Mouse (Mus musculus) limb, embryonic 11.5 days (tissue): ENCODE measurements around the gene Rapgef4. TPM values are rescaled to one million over a fixed set of nuclear protein-coding genes. Genes with fewer than 3 reads are reported as not detected.

Experiments used
- ATAC-seq: fragments of 200-750 bp; cut with Nextera tagmentation; 2 replicates; pipeline ENCODE4 v1.8.0; 2017; ENCODE audit warnings: low read depth; ENCODE audit not compliant: insufficient number of reproducible peaks, low FRiP score, low TSS enrichment
- DNase-seq: peaks from one replicate; pipeline ENCODE4 v3.0.0-alpha.2; 2015; ENCODE audit warnings: low spot score
- H3K27ac ChIP-seq: fragments of 300-500 bp; sonication (generic); replicated peaks from 2 replicates; pipeline ENCODE4 v1.5.1; 2014; ENCODE audit warnings: low read depth, mild to moderate bottlenecking, low read length
- H3K27me3 ChIP-seq: fragments of 300-500 bp; sonication (generic); 2 replicates; pipeline ENCODE4 v1.6.1; 2014; ENCODE audit warnings: mild to moderate bottlenecking, low read length, mixed read lengths; ENCODE audit not compliant: control insufficient read depth, insufficient read depth
- H3K36me3 ChIP-seq: fragments of 300-500 bp; sonication (generic); 2 replicates; pipeline ENCODE4 v1.6.1; 2014; ENCODE audit warnings: mild to moderate bottlenecking, low read length, moderate library complexity, mixed read lengths; ENCODE audit not compliant: control insufficient read depth, insufficient read depth
- H3K4me1 ChIP-seq: fragments of 300-500 bp; sonication (generic); 2 replicates; pipeline ENCODE4 v1.6.1; 2014; ENCODE audit warnings: low read length, mixed read lengths; ENCODE audit not compliant: control insufficient read depth, insufficient read depth
- H3K4me2 ChIP-seq: fragments of 300-500 bp; sonication (generic); 2 replicates; pipeline ENCODE4 v1.6.1; 2014; ENCODE audit warnings: low read depth, mild to moderate bottlenecking, moderate library complexity; ENCODE audit not compliant: severe bottlenecking
- H3K4me3 ChIP-seq: fragments of 300-500 bp; sonication (generic); 2 replicates; pipeline ENCODE4 v1.5.1; 2014; ENCODE audit warnings: low read depth, low read length
- H3K9ac ChIP-seq: fragments of 300-500 bp; sonication (generic); 2 replicates; pipeline ENCODE4 v1.6.1; 2014; ENCODE audit warnings: mild to moderate bottlenecking, low read length
- H3K9me3 ChIP-seq: fragments of 300-500 bp; sonication (generic); 2 replicates; pipeline ENCODE4 v1.6.1; 2016; ENCODE audit warnings: low read length; ENCODE audit not compliant: control insufficient read depth
- WGBS: fragments of 180-500 bp; shearing (Covaris S2); extraction: QIAGEN DNeasy Blood & Tissue Kit; methylation state at CpG from one replicate; pipeline ENCODE4 v1.1.7; 2014; 5-methylcytosine and 5-hydroxymethylcytosine counted together
- polyA plus RNA-seq: library from polyadenylated mRNA; unstranded; fragments of >200 nt; fragmentation: Nextera tagmentation; extraction: Ambion mirVana; gene quantifications from 2 replicates; pipeline ENCODE4 v1.2.1, GENCODE M21; 2014

Gene Rapgef4
- polyA plus RNA-seq, 1 experiment from 2014 or later, result 0.88 TPM

DNA sequence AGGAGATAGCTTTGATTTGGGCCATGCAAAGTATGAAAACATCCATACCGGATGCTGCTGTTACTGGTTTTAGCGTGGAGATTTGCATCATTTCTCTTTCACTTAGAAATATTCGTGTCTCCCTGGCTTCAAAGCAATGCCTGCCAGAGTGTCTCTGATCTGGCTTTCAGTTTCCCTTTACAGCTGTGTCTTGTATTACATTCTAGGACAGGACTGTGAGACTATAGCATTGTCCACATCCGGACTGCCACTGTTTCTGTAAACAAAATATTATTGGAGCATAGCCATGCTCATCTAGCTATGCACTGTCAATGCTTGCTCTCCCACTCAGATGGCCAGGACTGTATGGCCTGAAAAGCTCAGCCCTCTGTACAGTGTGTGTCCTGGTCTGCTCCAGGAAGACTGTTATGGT lies 133.1 kb downstream of the Rapgef4 start:
- no peaks in the 10 kb centered on the region for H3K9me3 ChIP-seq
- DNase-seq (no peak), ATAC-seq (no peak)
- H3K27ac ChIP-seq, result no peak overlapping the region
- H3K36me3 ChIP-seq, result no peaks in the 10 kb centered on the region
- no peaks in the 10 kb centered on the region for H3K4me1 ChIP-seq
- no peak overlapping the region for H3K4me3 ChIP-seq
- WGBS, result 84% methylated on average over 4 of the region's 4 CpGs
- no peak overlapping the region for H3K9ac ChIP-seq
- H3K4me2 ChIP-seq, result no peak overlapping the region
- H3K27me3 ChIP-seq, result no peaks in the 10 kb centered on the region

DNA sequence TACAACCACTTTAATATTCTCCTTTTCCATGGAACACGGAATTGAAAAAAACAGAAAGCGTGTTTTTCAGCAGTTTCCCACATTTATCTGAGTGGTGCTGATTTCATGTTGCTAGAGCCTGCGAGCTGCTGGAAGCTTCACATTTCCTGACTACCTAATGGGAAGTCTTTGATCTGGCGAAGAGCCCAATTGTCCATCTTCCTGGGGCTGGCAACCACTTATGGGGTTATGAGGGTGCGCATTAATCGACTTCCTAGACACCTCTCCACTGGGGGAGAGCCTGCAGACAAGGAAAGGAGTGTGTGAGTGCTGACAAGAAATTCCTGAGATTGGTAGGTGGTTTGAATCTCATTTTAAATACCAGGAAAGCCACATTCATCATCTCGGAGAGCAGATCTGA lies 135.1 kb downstream of the Rapgef4 start:
- H3K4me1 ChIP-seq, result no peaks in the 10 kb centered on the region
- H3K36me3 ChIP-seq, result no peaks in the 10 kb centered on the region
- no peak overlapping the region for H3K4me2 ChIP-seq
- no peak overlapping the region for H3K4me3 ChIP-seq
- no peak overlapping the region for H3K27ac ChIP-seq
- 39% methylated on average over 7 of the region's 7 CpGs for WGBS
- DNase-seq (no peak), ATAC-seq (no peak)
- H3K9ac ChIP-seq, result no peak overlapping the region
- no peaks in the 10 kb centered on the region for H3K9me3 ChIP-seq
- no peaks in the 10 kb centered on the region for H3K27me3 ChIP-seq

DNA sequence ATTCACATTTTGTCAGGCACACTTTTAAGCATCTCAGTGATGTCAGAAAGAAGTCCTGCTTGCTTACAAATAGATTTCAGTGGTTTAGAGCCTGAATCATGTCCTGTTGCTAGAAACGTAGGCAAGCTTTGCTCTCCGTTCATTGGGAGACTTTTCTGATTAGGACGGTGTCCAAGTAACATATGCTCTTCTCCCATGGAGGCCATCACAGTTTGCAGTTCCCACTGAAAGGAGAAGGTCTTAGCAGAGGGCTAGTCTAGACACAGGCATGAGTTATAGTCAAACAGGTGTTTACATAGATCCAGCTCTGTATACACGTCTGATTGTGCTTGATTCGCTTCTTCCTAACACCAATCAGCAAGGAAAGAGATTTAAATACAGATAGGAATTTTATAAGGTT lies 135.7 kb downstream of the Rapgef4 start:
- Histone ChIP-seq H3K9me3 (no peaks in the 10 kb centered on the region), H3K27ac (no peak overlapping the region), H3K36me3 (no peaks in the 10 kb centered on the region), H3K9ac (no peak overlapping the region), H3K4me3 (no peak overlapping the region), H3K4me2 (no peak overlapping the region), H3K4me1 (no peaks in the 10 kb centered on the region), H3K27me3 (no peaks in the 10 kb centered on the region)
- 74% methylated on average over 5 of the region's 5 CpGs for WGBS
- ATAC-seq (no peak), DNase-seq (no peak)

DNA sequence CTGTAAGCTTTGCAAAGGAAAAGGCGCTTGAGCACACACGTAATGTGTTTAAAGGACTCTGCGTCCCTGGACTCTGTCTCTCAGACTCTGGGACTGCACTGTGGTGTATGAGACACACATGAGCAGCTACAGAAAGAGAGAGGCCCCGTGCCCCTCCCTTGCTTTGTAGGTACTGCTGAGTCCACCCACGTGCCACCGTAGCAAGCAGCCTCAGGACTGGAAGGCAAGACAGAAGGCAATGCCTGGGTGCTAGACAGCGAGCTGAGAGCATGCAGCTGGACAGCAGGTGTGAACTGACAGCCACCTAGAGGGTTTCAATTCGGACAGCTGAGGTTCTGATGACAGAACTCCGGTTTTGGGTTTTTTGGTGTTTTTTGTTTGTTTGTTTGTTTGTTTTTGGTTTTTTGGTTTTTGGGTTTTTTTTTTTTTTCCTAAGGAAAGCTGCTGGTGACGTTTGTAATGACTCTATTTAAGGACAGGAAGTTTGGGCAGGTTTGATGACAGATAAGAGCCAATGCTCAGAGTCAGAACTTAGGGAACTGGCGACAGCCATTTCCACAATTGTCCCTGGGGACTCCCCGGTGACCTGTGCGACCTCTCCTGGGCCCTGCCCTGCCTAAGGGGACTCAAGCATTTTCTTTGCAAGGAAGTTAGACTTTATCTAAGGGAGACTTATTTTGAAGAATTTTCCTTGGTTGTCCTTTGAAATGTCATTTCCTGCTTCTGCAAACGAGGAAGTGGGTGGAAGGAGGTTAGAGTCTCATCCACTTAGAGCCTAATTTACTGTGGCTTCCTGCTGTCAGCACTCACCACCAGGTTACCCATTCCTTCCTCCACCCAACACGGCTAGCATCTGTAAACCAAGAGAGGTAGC lies 136.3 kb downstream of the Rapgef4 start:
- peak; percentile 39 for DNase-seq
- ATAC-seq, result no peak
- H3K36me3 ChIP-seq, result no peaks in the 10 kb centered on the region
- 44% methylated on average over 15 of the region's 15 CpGs for WGBS
- no peak overlapping the region for H3K4me2 ChIP-seq
- H3K4me1 ChIP-seq, result no peaks in the 10 kb centered on the region
- H3K27ac ChIP-seq, result no peak overlapping the region
- no peak overlapping the region for H3K9ac ChIP-seq
- H3K4me3 ChIP-seq, result no peak overlapping the region
- no peaks in the 10 kb centered on the region for H3K9me3 ChIP-seq
- H3K27me3 ChIP-seq, result no peaks in the 10 kb centered on the region

DNA sequence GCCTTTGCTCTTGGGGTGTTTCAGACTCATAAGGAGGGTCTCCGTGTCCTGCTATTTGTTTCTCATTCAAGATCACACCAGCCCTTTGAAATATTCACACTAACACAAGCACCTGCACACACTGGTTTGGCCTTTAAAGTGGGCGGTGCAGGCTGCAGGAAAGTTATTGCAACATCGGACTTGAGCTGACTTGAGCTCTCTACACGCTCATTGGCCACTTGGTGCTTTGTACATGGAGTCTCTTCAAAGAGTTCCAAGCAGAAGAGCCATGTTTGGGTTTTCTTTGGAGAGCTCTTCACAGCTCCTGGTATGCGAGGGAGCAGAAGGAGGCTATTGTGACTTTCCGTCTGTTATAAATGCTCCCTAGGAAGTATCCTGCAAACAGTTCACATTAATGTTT lies 139.2 kb downstream of the Rapgef4 start:
- WGBS, result 92% methylated on average over 6 of the region's 6 CpGs
- Histone ChIP-seq H3K9ac (no peak overlapping the region), H3K27me3 (no peaks in the 10 kb centered on the region), H3K4me2 (no peak overlapping the region), H3K36me3 (no peaks in the 10 kb centered on the region), H3K9me3 (no peaks in the 10 kb centered on the region), H3K27ac (no peak overlapping the region), H3K4me3 (no peak overlapping the region), H3K4me1 (peaks cover 6% of the 10 kb centered on the region)
- DNase-seq (no peak), ATAC-seq (no peak)

DNA sequence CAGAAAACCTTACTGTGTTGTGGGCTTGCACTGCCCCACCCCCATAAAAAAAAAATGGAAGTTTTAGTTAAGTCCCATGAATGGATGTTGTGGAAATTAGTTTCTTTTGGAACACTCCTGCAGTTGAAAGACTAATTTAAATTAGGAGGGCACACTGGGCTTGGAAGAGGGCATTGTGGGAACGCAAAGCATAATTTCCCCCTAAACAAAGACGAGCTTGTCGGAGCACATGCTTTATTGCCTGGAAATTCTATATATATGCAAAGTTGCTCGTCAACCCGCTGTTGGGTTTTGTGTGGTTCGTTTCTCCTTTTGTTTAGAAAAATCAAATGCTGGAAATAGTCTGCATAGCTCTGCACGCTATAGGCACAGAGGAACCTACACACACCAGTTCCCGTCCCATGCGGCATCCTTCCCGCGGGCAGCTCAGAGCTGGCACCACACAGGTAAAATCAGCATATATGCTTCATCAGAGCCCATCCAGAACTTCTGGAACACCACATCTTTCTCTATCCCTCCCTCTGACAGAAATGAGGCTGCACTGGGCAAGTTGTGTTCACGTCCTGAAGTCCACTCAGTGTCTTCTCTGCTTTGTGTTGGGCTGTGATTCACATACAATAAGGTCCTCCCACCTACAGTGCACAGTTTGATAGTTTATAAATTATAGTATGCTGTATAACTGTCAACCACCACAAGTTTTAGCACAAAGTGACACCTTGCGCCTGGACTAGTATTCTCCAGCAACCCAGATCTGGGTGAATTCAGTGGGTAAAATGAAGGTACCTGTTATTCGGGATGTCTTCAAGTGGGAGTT lies 141.6 kb downstream of the Rapgef4 start:
- ATAC-seq, result no peak
- no peak overlapping the region for H3K4me3 ChIP-seq
- 89% methylated on average over 14 of the region's 14 CpGs for WGBS
- no peak for DNase-seq
- no peak overlapping the region for H3K9ac ChIP-seq
- H3K4me2 ChIP-seq, result no peak overlapping the region
- H3K27me3 ChIP-seq, result no peaks in the 10 kb centered on the region
- no peaks in the 10 kb centered on the region for H3K9me3 ChIP-seq
- no peaks in the 10 kb centered on the region for H3K36me3 ChIP-seq
- H3K27ac ChIP-seq, result no peak overlapping the region
- H3K4me1 ChIP-seq, result peaks cover 6% of the 10 kb centered on the region

DNA sequence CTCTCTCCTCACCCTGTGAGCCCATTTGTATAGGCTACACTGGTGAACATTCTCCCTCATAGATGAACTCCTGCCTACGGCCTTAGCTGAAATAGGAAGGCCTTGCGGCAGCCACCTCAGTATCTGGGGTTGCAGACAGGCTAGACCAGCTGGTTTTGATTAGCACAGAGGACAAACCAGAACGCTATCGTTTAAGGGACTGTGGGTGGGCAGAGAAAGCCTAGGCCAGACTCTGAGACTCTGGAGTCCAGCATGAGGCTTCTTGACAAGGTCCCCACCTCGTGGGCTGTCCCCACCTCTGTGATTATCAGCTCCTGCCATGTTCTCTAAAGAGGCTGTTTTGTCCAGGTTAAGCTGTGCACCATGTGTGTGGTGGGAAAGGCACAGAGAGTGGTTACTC lies 142.8 kb downstream of the Rapgef4 start:
- no peak for ATAC-seq
- Histone ChIP-seq H3K4me1 (peaks cover 6% of the 10 kb centered on the region), H3K4me3 (no peak overlapping the region), H3K27ac (no peak overlapping the region), H3K27me3 (no peaks in the 10 kb centered on the region), H3K4me2 (no peak overlapping the region), H3K9ac (no peak overlapping the region), H3K36me3 (no peaks in the 10 kb centered on the region), H3K9me3 (no peaks in the 10 kb centered on the region)
- WGBS, result 8% methylated on average over 5 of the region's 5 CpGs
- DNase-seq, result peak; percentile 68

DNA sequence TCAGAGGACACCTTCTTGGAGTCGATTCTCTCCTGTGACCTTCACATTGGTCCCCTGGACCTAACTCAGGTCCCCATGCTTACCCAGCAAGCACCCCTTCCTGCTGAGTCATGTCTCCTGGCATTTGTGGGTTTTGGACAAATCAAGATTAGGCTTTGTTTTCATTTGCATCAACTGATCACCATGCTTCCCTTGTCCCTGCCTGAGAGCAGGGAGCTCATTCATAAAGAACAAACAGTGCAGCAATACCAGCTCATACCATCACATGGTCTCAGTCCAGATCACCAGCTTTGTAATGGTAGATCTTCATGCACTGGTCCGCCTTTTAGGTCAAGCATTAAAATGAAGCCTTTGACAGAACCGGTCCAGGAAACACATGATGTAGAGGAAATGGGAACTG lies 144.7 kb downstream of the Rapgef4 start:
- no peak overlapping the region for H3K4me3 ChIP-seq
- H3K27ac ChIP-seq, result no peak overlapping the region
- DNase-seq, result no peak
- WGBS, result 84% methylated on average over 3 of the region's 3 CpGs
- no peak for ATAC-seq
- H3K27me3 ChIP-seq, result no peaks in the 10 kb centered on the region
- no peak overlapping the region for H3K9ac ChIP-seq
- H3K4me2 ChIP-seq, result no peak overlapping the region
- H3K4me1 ChIP-seq, result peaks cover 6% of the 10 kb centered on the region
- H3K36me3 ChIP-seq, result no peaks in the 10 kb centered on the region
- no peaks in the 10 kb centered on the region for H3K9me3 ChIP-seq
